Mouse (Mus musculus) neural tube, embryonic 10.5 days (tissue): Measurements from ENCODE around the gene Rgs3.

Experiments used
- DNase-seq: peaks from one replicate; pipeline ENCODE4 v3.0.0-alpha.2; 2017; ENCODE audit warnings: low spot score; ENCODE audit errors: extremely low spot score

Rgs3 gene

GRCm38 (mm10) chr4:62740282-62741054 is 180.8 kb downstream of the Rgs3 start:
- no peak for DNase-seq

DNA sequence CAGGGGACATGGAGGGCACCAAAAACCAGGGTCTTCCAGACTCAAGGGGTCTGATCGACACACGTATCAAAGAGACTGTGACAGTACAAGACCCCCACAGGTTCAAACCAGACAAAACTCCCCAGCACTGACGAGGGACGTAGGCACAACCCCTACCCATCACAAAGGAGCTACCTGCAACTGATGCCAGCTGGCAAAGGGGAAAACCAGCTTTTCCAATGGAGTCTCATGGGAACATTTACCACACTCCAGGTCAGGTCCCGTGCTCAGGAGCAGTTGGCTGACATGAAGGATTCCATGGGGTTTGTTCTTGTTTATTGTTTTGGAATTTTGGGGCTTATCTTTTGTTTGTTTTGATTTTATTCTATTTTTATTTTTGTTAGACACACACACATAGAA is 181.4 kb downstream of the Rgs3 start:
- DNase-seq = no peak

GRCm38 (mm10) chr4:62741601-62742000 is 182.0 kb downstream of the Rgs3 start:
- DNase-seq = no peak

DNA sequence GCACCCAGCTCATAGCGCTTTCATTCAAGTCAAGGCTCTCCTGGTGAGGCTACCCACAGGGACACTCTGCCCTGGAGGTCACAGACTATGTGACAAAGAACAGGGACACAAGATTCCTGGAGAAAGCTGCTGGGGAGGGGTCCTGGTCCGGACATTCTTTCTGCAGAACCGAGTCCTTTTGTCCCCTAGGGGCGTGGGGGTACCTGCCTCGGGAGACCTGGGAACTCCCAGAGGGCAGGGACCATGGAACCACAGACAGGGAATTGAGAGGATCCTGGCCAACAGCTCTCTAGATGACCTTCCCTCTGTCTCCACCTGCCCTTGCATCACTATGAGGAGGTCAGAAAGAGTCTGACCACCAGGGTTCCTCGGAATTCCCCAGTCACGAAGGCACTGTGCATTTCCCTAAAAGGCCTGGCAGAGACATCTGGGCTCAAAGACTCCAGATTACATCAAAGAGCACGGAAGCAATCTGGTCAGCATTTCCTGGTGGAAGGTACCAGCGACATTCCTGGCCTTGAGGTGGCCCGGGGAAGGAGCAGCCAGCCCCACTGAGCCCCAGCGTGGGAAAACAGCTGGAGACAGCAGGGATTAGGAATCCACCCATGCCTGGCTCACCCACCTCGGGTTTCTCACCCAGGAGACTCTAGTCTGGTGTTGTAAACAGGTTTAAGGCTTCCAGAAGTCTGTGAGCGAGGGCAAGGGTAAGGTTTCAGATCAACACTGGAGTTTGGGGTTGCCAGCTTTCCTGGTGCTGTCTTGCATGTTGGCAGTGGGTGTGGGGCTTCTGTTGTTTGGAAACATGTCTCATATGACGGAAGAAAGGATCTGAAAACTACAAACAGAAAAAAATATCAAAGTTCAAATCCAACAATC is 183.5 kb downstream of the Rgs3 start:
- no peak for DNase-seq

- no peak for DNase-seq
These were observed 184.9 kb downstream of the Rgs3 start for GRCm38 (mm10) chr4:62744534-62744956.

- no peak for DNase-seq
These were observed 185.5 kb downstream of the Rgs3 start for GRCm38 (mm10) chr4:62744985-62745638.
